13 mouse cellular contexts compared by ENCODE assay signal in the genomic region with DNA sequence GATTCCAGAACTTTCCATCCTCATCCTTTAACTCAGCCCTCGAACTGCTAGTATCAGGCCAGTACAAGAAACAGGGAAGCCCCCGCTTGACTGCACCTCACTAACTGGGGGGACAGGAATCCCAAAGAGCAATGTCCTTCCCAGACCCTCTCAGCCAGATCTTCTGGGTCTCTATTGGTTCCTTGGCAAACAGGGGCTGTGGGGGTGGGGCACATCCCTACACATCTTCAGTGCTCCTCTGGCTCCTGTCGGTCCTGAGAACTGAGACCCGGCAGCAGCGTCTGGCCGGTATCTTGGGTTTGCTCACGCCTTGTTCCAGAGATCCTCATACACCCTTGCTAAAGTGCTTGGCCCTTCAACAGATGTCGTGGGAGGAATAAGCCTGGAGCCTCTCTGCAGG. TPM values are rescaled to one million over a fixed set of nuclear protein-coding genes. Genes with fewer than 3 reads are reported as not detected.
DNase-seq lines count a peak whose midpoint lies in the region; ATAC-seq and TF ChIP-seq lines count a peak whose summit lies in the region.
"Had no signal": no experiment of that assay in that cellular context is flagged by ENCODE, and none has a peak within 500 bp of the region (broad histone marks: within the 10 kb centered on the region; RNA-seq: fewer than 3 reads in every experiment).

No protein-coding gene starts in this region.

- H3K4me3 ChIP-seq in kidney, postnatal 0 days (replicated peaks; ENCODE audit: low read depth, low read length): no peak overlapping the region
- H3K4me3 ChIP-seq in embryonic facial prominence, embryonic 13.5 days: no peak overlapping the region
- H3K4me3 ChIP-seq in forebrain, embryonic 15.5 days: no peak overlapping the region
- H3K4me3 ChIP-seq in midbrain, embryonic 15.5 days: no peak overlapping the region
- H3K4me3 ChIP-seq: limb, embryonic 12.5 days; neural tube, embryonic 12.5 days had no signal

- no peak for DNase-seq in kidney, postnatal 0 days (ENCODE audit: low spot score)
- no peak for DNase-seq in kidney, postnatal 4 days
- DNase-seq in urinary bladder, adult 2 months (ENCODE audit: low spot score): no peak
- DNase-seq in spleen, adult 18-20 months: no peak
- no peak for DNase-seq in yolk sac, embryonic 10.5 days (ENCODE audit: low spot score)
- DNase-seq: embryo, embryonic 11 days; thymus, postnatal 25 days had no signal

- H3K27ac ChIP-seq in kidney, postnatal 0 days: 0 out of 2 replicates have a peak overlapping the region, but pooled peaks have one; percentile 13
- H3K27ac ChIP-seq in embryonic facial prominence, embryonic 13.5 days: 0 out of 2 replicates have a peak overlapping the region, but pooled peaks have one; percentile 7
- H3K27ac ChIP-seq in forebrain, embryonic 15.5 days (replicated peaks): peak overlapping the region; percentile 71
- H3K27ac ChIP-seq in midbrain, embryonic 15.5 days: peak overlapping the region; percentile 45
- H3K27ac ChIP-seq: limb, embryonic 12.5 days; macrophage; neural tube, embryonic 12.5 days had no signal

- no peaks in the 10 kb centered on the region for H3K36me3 ChIP-seq in kidney, postnatal 0 days (ENCODE audit: insufficient read depth, low read length)
- no peaks in the 10 kb centered on the region for H3K36me3 ChIP-seq in embryonic facial prominence, embryonic 13.5 days
- H3K36me3 ChIP-seq in forebrain, embryonic 15.5 days: no peaks in the 10 kb centered on the region
- H3K36me3 ChIP-seq in midbrain, embryonic 15.5 days (replicated peaks): no peaks in the 10 kb centered on the region
- H3K36me3 ChIP-seq: limb, embryonic 12.5 days had no signal

- H3K27me3 ChIP-seq in kidney, postnatal 0 days (ENCODE audit: insufficient read depth, low read length): no peaks in the 10 kb centered on the region
- H3K27me3 ChIP-seq in embryonic facial prominence, embryonic 13.5 days: 0 out of 2 replicates have a peak, but pooled peaks cover 6% of the 10 kb centered on the region
- no peaks in the 10 kb centered on the region for H3K27me3 ChIP-seq in forebrain, embryonic 15.5 days
- H3K27me3 ChIP-seq in midbrain, embryonic 15.5 days (replicated peaks): no peaks in the 10 kb centered on the region
- H3K27me3 ChIP-seq: neural tube, embryonic 12.5 days had no signal

- TF ChIP-seq CTCF in kidney, postnatal 0 days (IDR thresholded peaks at IDR 0.05; ENCODE audit: low read depth): no peak

- H3K9ac ChIP-seq in kidney, postnatal 0 days (ENCODE audit: low read depth, low read length): no peak overlapping the region
- H3K9ac ChIP-seq in embryonic facial prominence, embryonic 13.5 days: no peak overlapping the region
- no peak overlapping the region for H3K9ac ChIP-seq in forebrain, embryonic 15.5 days (replicated peaks)
- H3K9ac ChIP-seq in midbrain, embryonic 15.5 days: no peak overlapping the region
- H3K9ac ChIP-seq: limb, embryonic 12.5 days; neural tube, embryonic 12.5 days had no signal

- no peaks in the 10 kb centered on the region for H3K9me3 ChIP-seq in kidney, postnatal 0 days (replicated peaks; ENCODE audit: low read length)
- no peaks in the 10 kb centered on the region for H3K9me3 ChIP-seq in embryonic facial prominence, embryonic 13.5 days
- no peaks in the 10 kb centered on the region for H3K9me3 ChIP-seq in forebrain, embryonic 15.5 days
- no peaks in the 10 kb centered on the region for H3K9me3 ChIP-seq in midbrain, embryonic 15.5 days
- H3K9me3 ChIP-seq: limb, embryonic 12.5 days; neural tube, embryonic 12.5 days had no signal

- peaks cover 26% of the 10 kb centered on the region for H3K4me1 ChIP-seq in kidney, postnatal 0 days (replicated peaks; ENCODE audit: insufficient read depth, low read length)
- peaks cover 55% of the 10 kb centered on the region for H3K4me1 ChIP-seq in embryonic facial prominence, embryonic 13.5 days
- H3K4me1 ChIP-seq in forebrain, embryonic 15.5 days: peaks cover 92% of the 10 kb centered on the region
- H3K4me1 ChIP-seq in midbrain, embryonic 15.5 days: peaks cover 73% of the 10 kb centered on the region

- no peak for ATAC-seq in kidney, postnatal 0 days (replicated peaks; ENCODE audit: low FRiP score, low read depth)
- ATAC-seq in embryonic facial prominence, embryonic 13.5 days (ENCODE audit: insufficient number of reproducible peaks, insufficient read depth, low FRiP score, low TSS enrichment, low read depth): no peak
- ATAC-seq in forebrain, embryonic 15.5 days (replicated peaks): no peak
- ATAC-seq in midbrain, embryonic 15.5 days (replicated peaks): no peak

- no peak overlapping the region for H3K4me2 ChIP-seq in kidney, postnatal 0 days (ENCODE audit: low read length)
- H3K4me2 ChIP-seq in embryonic facial prominence, embryonic 13.5 days: no peak overlapping the region
- no peak overlapping the region for H3K4me2 ChIP-seq in forebrain, embryonic 15.5 days (replicated peaks)
- no peak overlapping the region for H3K4me2 ChIP-seq in midbrain, embryonic 15.5 days
- H3K4me2 ChIP-seq: limb, embryonic 12.5 days; neural tube, embryonic 12.5 days had no signal

- whole genome bisulfite sequencing in kidney, postnatal 0 days: 83% methylated on average over 8 of the region's 8 CpGs
- 85% methylated on average over 8 of the region's 8 CpGs for WGBS in embryonic facial prominence, embryonic 13.5 days
- WGBS in forebrain, embryonic 15.5 days: 72% methylated on average over 8 of the region's 8 CpGs
- WGBS in midbrain, embryonic 15.5 days: 76% methylated on average over 8 of the region's 8 CpGs

RNA-seq across cellular contexts. Expression of a gene that starts 10.0 kb away (rescaled TPM):
- polyA plus RNA-seq in kidney, postnatal 0 days (2015; fragmentation: Nextera tagmentation; extraction: Ambion mirVana): 11.0 and 12.0 TPM in 2 replicates
- polyA plus RNA-seq in embryonic facial prominence, embryonic 13.5 days (2015; fragmentation: Nextera tagmentation; extraction: Ambion mirVana): 7.8 and 8.8 TPM in 2 replicates
- polyA plus RNA-seq in forebrain, embryonic 15.5 days (2015; fragmentation: Nextera tagmentation; extraction: Ambion mirVana): 41.0 and 48.8 TPM in 2 replicates
- polyA plus RNA-seq in midbrain, embryonic 15.5 days (2015; fragmentation: Nextera tagmentation; extraction: Ambion mirVana): 34.7 and 35.1 TPM in 2 replicates
- 4.9 and 7.9 TPM in 2 replicates for polyA plus RNA-seq in urinary bladder, adult 2 months (2012; rRNA removed)

Comparison
In these comparisons a context has a peak if more than half of its experiments do, and no peak if none do; other contexts are left out.
1. H3K27ac ChIP-seq: peak in every context shown above with its lines; median percentile 71 in forebrain, embryonic 15.5 days; 45 in midbrain, embryonic 15.5 days; 13 in kidney, postnatal 0 days; 7 in embryonic facial prominence, embryonic 13.5 days.